Mouse (Mus musculus) gastrocnemius, adult 18-20 months (tissue): ENCODE measurements at regions not wholly inside any gene's neighbourhood (a gene's known extent, or its start where the extent isn't known, plus 50 kb on each side); places are given as distances from the start of the nearest gene placed in this dataset.

Experiments
- DNase-seq: peaks from one replicate; pipeline ENCODE4 v3.0.0; 2021; ENCODE audit warnings: low spot score

DNA sequence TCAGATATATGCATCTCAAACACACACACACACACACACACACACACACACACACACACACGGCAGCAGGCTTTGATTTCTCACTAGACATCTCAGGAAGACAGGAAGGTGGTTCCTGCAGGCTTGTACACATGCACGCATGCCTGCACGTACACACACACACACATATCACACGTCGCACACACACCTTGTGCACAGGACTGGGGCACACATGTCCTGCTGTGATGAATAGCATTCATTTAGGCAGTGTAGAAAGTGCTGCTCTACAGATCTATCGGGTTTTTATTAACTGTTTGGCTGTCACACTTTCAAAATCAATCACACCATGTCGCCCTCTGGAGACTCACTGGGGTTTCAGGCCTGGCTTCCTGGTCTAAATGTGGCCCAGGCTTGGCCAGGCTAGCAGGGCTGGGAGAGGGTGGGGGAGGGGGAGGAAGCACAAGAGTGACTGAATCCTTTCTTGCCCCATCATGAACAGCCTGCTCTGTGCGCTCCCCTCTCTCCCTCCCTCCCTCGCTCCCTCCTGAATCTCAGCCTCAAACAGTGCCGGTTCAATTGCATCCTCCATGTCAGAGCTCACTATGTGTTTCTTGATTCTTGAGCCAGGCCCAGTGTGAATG lies 236.8 kb upstream of the Tle3 start:
- no peak for DNase-seq

DNA sequence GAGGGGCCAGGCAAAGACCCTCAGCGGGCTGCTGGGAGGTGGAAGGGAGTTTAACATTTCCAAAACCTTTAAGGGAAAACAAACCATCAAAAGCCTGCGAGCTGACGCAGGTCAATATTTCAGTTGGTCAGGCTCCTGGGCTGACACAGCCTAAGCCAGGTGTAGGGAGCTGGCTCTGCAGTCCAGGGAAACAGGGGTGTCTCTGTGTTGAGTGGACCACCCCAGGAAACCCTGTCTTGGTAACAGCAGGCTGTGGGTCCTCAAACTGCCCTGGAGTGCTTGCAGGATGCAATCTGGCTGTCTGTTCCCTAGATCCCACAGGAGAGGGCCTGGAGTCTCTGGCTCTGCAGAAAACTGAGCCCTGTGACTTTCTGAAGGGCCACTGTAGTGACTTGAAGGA lies 236.2 kb upstream of the Tle3 start:
- no peak for DNase-seq

DNA sequence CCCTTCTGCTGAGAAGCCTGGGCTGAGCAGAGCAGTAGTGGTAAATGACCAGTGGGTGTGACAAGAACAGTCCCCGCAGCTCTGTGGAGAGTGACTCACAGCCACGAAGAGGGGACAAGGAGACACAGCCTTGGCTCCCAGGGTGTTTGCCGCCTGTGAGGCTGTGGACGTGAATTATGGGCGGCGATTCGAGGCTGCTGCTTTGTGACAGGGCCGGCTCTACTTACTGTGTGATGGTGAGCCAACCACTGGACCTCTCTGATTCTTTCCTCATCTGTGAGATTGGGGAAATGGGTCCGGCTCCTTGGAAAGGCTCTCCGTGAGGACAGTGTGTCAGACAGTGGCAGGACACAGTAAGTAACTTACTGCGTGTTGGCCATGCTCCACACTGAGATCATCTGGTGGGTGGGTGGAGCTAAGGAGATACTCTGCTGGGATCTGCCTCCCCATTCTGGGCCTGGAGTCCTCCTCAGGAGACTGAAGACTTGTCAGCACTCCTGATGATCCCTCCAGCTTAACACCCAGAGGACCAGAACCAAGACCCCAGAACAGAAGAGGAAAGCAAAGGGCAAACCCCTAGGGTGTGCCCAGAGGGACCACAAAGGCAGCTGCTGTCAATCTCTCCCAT lies 233.3 kb upstream of the Tle3 start:
- DNase-seq: peak; percentile 35

DNA sequence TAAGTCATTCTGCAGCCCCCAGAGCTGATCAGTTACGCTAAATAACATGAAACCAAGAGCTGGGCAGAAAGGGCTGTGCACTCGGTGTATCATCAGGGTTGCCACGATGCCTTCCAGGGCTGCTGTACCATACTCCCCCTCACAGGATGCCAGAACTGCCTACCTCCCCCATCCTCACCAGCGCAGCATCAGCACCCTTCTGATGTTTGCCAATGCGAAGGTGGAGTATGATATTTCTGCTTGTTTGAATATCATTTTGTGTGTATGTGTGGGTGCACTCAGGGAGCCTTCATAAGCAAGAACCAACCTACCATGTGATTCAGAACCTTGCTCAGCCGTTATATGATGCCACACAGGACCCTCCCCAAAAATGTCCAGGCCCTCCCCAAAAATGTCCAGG lies 229.1 kb upstream of the Tle3 start:
- no peak for DNase-seq

DNA sequence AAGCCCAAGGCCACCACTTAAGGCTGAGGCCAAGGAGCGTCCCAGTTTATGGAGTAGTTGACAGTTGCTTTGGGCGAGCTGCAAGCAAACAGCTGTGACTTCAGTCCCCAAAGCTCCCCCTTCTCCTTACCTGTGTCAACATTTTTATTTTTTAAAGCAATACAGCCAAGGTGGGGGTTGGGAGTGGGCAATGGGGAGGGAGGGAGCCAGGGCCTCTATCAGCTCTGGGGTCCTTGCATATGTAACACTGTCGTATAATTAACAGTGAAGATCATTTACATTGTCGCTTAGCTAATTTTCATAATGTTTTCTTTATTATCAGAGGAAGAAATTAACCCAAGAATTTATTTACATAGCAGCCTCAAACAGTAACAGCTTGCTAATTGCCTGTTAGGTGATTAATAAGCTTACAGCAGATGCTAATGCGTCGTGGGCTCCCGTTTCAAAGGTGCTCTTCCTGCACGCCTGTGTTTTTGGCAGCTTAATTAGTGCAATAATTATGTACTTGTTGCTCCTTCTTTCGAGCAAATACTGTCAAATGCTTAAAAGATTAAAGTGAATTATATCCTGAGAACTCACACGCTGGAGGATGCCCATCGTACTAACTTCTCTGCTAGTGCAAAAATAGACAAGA lies 227.4 kb upstream of the Tle3 start:
- no peak for DNase-seq

DNA sequence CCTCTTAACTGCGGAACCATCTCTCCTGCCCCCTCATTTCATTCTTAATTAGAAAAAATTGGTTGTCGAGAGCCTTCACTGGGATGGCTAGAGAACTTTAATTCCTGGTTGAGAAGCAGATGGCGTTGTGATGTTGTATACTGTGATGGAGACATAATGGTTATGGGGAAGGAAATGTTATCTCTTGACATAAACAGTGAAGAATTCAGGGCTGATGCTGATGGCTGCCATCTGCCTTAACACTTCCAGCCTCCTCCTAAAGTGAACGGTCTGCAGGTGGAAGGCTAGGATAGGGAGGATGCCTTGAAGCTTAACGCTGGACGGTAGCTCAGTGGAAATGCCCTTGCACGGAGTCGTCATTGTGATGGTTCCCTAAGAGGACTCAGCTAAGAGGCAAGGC lies 226.4 kb upstream of the Tle3 start:
- DNase-seq: no peak

DNA sequence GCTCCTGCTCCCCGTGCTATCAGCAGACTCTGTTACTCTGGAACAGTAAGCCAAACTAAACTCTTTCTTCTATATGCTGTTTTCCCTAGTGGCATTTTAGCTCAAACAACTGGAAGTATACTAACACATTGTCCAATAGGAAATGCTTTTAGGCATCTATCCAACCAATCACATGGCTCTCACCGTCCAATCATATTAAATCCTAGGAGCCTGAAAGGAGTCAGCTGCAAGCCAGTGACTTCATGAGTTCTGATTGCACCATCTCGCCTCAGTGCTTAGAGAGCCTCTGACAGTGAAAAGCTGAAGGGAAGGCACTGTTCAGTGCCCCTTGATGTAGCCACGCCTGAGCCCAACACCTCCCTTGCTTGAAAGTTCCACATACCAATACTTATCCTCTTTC lies 221.0 kb upstream of the Tle3 start:
- DNase-seq: no peak

DNA sequence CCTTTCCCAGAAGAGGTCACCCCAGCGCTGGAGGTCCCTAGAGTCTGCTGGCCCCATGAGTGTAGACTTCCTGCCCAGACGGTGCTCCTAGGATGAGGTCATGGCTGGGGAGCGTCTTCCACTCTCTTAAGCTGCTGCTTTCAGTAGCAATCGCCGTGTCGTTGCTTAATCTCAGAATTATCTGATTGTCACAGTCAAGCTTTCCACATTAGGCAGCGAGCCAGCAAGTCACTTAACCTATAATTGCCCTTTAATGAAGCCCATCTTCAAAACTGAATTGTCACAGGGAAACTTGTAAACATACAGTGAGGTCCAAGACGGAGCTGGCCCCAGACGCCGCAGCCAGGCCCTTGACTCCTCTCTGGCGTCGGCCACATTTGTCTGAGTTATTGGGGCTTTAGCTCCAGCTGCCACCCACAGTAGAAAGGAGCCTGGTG lies 220.2 kb upstream of the Tle3 start:
- DNase-seq: no peak

DNA sequence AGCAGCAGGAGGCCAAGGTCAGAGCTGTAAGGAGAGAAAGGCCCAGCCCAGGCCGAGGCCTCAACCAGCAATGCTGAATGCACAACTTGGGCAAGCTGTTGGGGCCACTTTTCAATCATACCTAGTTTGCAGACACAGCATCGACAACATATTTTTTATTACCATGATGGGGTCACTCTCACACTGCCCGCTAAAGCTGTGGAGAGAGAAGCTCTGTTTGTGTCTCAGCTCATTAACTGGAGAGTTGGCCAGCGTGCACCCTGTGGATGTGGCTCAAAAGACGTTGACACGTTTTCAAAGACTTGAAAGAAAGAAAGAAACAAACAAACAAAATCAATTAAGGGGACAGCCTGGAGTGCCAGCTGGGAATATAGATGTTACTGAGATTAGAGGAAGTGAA lies 217.4 kb upstream of the Tle3 start:
- DNase-seq: no peak

DNA sequence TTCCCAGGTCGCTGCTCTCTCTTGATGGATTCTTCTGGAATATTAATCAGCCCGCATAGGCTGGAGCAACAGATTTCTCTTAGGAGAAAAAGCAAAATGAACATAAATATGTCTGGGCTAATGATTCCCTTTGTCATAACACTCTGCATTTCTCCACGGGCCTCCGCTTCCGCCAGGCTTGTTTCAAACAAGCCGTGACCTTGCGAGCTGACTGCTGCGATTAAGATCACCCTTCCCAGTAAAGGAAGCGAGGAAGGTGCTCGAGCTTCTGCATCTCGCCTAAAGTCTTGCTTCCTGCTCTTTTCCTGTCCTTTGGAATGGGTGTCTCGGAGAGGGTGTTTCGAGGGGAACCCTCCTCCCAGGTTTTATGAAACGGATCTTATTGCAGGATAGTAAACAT lies 216.3 kb upstream of the Tle3 start:
- DNase-seq: no peak

DNA sequence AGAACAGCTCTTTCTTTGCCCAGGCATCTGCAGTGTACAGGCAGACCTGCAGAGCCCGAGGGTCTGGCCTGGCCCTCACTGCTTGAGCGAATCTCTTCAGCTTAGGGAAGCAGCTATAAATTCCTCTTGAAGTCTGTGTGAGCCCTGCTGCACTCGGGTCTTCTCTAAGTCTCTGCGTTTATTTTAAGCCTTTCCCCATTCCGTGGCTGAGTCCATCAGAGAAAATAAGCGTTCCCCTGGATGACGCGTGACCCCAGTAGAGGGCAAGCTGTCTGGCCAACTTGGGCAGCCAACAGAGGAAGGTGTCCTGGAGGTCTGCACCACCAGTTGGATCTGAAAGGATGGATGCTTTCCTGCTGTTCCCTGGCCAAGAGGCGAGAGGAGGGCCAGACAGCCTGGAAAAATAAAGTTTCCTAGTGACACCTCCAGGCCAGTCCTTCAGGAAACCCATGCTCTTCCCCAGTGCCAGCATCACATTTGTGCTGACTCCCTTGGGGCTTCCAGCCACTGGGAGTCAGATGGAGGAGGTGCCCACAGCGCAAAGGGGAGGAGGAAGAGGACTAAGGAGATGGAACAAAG lies 213.9 kb upstream of the Tle3 start:
- DNase-seq: no peak

DNA sequence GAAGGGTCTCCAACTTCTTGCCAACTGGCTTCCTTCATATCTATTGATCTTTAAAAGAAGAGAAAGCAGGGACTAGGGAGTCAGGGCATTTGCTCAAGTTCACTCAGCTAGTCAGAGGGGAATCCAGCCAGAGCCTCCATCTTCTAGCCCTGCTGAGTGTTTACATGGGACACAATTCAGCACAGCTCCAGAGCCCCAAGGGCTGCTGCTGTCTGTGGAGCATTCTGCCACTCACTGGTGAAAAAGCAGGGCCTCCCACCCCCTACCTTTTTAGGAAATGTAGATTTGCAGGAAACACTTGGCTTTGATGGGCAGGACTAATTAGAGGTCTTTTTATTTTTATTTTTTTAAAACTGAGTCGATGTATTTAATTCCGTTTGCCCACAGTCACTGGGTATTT lies 213.0 kb upstream of the Tle3 start:
- DNase-seq: no peak

DNA sequence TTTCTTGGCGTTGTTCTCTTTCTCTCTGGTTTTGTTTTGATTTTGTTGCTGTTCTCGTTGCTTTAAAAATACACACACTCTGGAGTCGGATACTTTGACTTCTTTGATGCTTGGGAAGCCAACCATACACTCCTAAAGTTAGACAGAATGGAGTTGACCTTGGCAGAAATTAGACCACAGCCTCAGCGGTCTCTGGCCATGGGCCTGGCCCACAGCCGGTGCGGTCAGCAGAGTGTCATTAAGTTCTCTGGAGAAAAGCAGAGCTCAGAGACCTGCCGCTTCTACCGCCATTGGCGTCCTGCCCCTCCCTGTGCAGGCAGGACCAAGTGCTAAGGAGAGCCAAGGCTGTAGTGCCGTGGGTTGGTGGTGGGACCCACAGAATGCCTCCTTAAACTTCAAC lies 212.6 kb upstream of the Tle3 start:
- DNase-seq: no peak

DNA sequence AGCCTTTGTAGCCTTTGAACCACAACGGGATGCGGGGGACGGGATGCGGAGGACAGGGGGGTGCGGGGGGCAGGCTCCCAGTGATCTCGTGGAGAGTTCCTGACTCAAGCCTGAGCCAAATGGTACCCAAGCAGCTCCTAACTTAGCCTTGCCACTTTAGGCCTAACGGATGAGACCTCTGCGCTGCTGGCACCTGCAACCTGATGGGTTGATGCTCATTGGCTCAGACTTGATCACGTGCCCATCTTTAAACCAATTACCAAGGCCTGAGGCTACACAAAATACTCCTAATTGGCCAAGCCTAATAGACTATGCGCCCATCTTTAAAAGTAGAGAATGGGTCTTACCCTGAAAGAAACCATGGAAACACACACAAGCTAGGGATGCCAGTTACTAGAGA lies 209.3 kb upstream of the Tle3 start:
- no peak for DNase-seq

DNA sequence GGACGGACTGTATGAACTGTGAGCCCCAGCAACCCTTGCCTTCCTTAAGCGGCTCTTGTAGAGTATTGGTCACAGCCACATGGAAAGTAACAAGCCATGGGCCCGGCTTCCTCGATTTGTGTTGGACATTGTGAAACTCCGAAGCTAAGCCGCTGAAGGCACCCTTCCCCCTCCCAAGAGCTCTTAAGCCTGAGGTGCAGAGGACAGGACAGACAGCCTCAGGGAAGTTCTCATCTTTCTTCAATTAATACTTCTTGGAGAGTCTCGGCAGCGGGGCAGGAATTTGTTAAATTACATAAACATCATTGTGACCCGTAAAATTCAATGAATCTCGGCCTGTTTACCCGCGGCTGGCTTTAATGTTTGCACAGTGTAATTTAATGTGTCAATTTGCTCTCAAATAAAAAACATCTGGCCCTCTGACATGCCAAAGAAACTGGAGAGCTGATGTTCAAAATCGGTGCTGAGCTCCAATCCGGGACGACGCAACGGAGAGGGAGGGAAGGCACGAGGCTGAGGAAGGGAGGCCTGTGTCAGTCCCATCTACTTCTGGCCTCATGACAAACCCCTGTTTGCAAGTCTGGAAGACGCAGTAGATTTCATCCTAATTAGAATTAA lies 208.4 kb upstream of the Tle3 start:
- peak; percentile 51 for DNase-seq

DNA sequence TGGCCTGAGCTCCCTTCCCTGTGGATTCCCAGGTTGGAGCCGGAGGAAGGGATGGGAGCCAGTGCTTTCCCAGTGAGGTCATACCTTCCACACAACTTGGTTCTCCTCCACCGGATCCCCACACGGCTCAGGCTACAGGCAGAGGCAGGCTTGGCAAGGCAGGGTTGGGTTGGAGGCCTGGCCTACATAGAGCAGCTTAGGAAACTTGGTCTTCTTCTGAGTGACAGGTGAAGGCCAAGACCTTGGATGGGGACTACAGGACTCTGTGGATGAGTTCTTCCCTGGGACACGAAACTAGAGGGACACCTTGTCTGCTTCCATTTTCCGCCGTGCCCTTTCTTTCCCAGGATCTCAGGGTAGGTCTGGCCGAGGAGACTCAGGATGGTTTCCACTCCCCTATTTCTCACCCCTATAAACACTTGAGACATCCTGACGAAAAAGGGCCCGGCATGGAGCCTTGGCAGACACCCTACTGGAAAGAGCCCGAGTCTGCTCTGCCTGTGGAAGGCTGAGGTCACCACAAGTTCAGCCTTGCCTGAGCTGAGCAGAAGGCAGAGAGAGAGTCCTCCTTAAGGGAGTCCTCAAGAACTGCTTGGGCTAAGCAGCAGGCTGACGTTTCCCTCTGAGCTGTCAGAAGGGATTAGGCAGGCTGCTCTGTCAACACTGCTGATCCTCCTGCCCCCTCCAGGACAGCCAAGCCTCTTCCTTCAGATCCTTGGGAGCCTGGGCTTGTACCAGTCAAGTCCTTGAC lies 207.5 kb upstream of the Tle3 start:
- DNase-seq: peak; percentile 75

DNA sequence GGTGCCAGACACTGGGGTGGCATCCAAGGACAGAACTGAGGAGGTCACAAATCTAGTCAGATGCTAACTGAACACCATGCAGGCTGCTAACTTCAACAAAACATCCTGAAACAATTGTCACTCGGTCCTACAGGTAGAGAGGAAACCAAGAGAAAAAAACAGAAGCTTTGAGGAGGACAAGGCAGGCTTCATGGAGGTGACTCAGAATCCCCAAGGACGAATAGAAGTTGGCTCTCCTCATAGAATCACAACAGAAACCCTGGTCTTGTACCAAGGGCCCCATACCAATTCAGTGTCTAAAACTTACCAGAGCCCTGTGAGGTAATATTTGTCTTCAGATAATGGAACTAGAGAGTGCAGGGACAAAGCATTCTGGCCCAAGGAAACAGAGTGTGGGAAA lies 206.1 kb upstream of the Tle3 start:
- DNase-seq: no peak

DNA sequence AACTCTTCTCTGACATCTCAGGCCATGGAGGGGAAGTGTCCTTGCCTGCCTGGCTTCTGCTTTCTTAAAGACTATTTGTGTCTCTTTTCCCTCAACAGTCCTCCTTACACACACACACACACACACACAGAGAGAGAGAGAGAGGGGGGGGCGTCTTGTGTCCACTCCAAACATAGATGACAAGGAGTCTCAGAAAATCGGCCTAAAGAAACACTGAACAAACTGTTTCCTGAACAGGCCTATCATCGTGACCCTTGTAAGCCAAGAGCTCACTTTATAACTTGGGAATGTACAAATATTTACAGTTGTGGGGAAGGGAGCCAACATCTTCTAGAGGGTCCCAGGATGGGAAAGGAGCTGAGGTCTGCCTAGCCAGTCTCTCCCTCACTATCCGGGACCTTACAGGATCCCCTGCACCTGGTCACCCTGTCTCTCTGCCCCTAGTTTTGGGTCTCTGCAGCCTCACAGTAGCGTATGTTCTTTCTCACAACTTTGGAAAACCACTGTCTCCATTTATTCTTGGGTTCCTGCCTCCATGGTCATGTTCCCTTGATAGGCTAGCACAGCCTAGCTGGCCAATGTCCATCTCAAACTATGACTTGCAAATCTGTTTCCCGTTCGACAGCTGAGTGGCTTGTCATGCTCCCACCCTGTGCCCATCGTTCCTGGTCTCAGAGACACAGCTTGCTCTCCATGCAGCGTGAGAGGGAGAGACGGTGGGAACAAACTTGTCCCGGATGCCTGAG lies 204.9 kb upstream of the Tle3 start:
- DNase-seq: no peak

DNA sequence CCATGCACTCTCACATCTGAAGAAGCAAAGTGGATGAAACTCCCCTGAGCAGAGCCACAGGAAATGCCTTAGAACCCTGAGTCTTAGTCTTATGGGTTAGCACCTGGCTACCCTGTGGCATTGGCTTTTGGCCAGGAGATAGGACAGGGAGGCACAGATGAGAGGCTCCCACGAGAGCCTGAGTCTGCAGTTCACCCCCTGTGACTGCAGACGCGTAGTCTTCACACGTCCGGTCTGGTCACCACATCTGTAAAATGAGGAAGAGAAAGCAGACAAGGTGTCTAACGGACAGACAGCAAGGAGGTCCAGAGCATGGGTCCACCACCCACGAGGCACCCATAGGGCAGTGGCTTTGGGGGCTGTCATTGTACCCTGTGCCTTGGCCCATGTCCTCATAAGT lies 203.2 kb upstream of the Tle3 start:
- DNase-seq: no peak

DNA sequence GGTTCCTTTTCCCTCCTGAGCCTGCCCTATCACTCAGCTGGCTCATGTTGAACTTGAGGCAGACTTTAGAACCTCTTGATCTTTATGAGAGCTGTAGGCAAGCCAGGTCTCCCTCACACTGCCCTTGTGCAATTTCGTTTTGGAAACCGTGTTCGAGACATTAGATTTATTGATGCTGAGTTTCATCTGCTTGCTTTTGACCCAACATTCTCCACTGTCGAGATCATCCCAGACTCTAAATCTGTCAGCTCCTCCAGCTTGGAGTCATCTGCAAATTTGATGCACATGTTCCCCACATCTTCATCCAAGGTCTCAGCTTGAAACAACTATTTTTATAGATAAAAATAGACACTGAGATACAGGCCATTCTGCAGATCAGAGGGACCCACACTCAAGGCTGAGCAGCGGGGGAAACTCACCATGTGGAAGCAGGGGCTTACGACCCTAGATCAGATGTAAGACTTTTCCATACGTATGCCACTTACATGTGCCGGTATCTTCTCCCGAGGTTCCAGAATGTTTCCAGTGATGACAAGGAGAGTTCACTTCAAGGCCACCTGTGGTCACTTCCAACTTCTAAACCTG lies 202.6 kb upstream of the Tle3 start:
- DNase-seq: peak; percentile 28

DNA sequence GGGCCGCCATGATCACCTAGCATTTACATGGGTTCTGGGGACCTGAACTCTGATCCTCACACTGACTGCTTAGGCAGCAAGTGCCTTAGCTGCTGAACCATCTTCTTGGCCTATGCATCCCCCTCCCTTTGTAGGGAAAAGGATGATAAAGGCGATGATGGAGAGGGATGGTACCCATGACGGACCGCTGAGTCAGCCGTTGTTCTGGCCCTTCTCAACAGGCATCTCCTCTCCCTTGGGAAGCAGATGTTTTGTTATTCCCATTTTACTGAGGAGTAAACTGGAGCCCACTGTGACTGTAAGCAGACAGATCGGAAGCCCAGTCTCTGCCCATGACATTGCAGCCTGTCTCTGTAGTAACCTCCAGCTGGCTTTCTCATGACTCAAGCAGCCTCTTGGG lies 201.2 kb upstream of the Tle3 start:
- DNase-seq: no peak
